Comparison of ENCODE assay signal across 10 mouse cellular contexts in the genomic region with DNA sequence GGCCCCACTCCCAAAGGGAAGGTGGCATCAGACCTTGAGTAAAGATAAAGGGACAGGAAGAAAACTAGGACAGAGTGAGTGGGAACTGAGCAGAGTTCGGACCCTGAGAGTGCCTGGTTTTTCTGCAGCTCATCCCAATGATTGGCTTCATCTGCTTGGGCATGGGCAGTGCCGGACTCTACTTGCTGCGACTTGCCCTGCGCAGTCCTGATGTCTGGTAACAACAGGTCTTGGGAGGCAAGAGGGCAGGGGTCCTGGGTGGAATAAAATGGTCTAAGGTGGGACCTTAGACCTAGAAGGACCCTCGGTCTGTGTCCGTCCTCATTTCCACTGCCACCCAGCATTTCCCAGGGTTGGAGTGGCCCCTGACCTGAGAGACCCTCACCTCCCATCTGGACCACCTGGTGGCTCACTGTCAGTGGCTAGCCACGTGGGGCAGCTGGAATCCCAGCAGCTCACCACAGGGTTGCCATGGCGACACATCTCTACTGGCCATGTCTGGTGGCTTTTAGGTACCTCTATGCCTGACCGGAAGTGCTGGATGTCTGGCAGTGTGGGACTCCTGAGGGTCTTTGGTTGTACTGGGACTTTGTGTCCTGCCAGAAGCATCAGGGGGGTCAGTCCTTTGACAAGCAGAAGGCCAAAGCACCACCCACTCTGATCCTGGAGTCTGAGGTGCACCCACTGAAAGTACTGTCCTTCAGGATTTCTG. TPM values are rescaled to one million over a fixed set of nuclear protein-coding genes. Genes with fewer than 3 reads are reported as not detected.
DNase-seq lines count a peak whose midpoint lies in the region; ATAC-seq and TF ChIP-seq lines count a peak whose summit lies in the region.
"Had no signal": no experiment of that assay in that cellular context is flagged by ENCODE, and none has a peak within 500 bp of the region (broad histone marks: within the 10 kb centered on the region; RNA-seq: fewer than 3 reads in every experiment).

No protein-coding gene starts in this region.

- TF ChIP-seq RAD21 in MEL (IDR thresholded peaks at IDR 0.05; ENCODE audit: low read depth, low read length) = no peak

- WGBS in hindbrain, embryonic 11.5 days = 28% methylated on average over 9 of the region's 9 CpGs
- 36% methylated on average over 9 of the region's 9 CpGs for WGBS in hindbrain, postnatal 0 days
- 25% methylated on average over 9 of the region's 9 CpGs for WGBS in hindbrain, embryonic 13.5 days
- WGBS in midbrain, postnatal 0 days = 25% methylated on average over 9 of the region's 9 CpGs

- TF ChIP-seq EP300 in MEL (IDR thresholded peaks at IDR 0.05; ENCODE audit: low read depth in 1 of 2, low read length in 2 of 2) = no peak

- H3K4me1 ChIP-seq in hindbrain, embryonic 11.5 days (replicated peaks; ENCODE audit: control insufficient read depth, insufficient read depth, low read length) = peaks cover 39% of the 10 kb centered on the region
- H3K4me1 ChIP-seq in hindbrain, postnatal 0 days (ENCODE audit: insufficient read depth, low read length) = peaks cover 39% of the 10 kb centered on the region
- peaks cover 0 to 41% of the 10 kb centered on the region in 2 experiments; a peak in 3 of 4 replicates for H3K4me1 ChIP-seq in MEL (ENCODE audit: control insufficient read depth in 1 of 2, insufficient read depth in 2 of 2, low read length in 2 of 2)
- H3K4me1 ChIP-seq in hindbrain, embryonic 13.5 days (replicated peaks) = peaks cover 84% of the 10 kb centered on the region
- H3K4me1 ChIP-seq in midbrain, postnatal 0 days (ENCODE audit: insufficient read depth, low read length) = peaks cover 27% of the 10 kb centered on the region

- peaks cover 12% of the 10 kb centered on the region for H3K79me2 ChIP-seq in MEL (ENCODE audit: control insufficient read depth, insufficient read depth, low read length, poor library complexity)

- H3K4me3 ChIP-seq in hindbrain, embryonic 11.5 days (ENCODE audit: low read depth, low read length) = no peak overlapping the region
- no peak overlapping the region for H3K4me3 ChIP-seq in hindbrain, postnatal 0 days (ENCODE audit: low read length)
- peak overlapping the region; percentile 14 to 56; a peak in 2 of 4 replicates for H3K4me3 ChIP-seq in MEL (ENCODE audit: control insufficient read depth in 1 of 2, insufficient read depth in 1 of 2, low read depth in 2 of 2, low read length in 2 of 2)
- no peak overlapping the region for H3K4me3 ChIP-seq in hindbrain, embryonic 13.5 days
- H3K4me3 ChIP-seq in midbrain, postnatal 0 days (ENCODE audit: low read depth, low read length) = no peak overlapping the region

- no peak for ATAC-seq in hindbrain, embryonic 11.5 days (ENCODE audit: low FRiP score)
- ATAC-seq in hindbrain, postnatal 0 days = no peak
- ATAC-seq in hindbrain, embryonic 13.5 days (ENCODE audit: low FRiP score) = no peak
- no peak for ATAC-seq in midbrain, postnatal 0 days (ENCODE audit: low FRiP score)

- H3K9ac ChIP-seq in hindbrain, embryonic 11.5 days (ENCODE audit: low read depth, low read length) = no peak overlapping the region
- no peak overlapping the region for H3K9ac ChIP-seq in hindbrain, postnatal 0 days (replicated peaks; ENCODE audit: low read length)
- H3K9ac ChIP-seq in MEL (ENCODE audit: control insufficient read depth, low read depth, low read length, poor library complexity, severe bottlenecking) = peak overlapping the region; percentile 65
- no peak overlapping the region for H3K9ac ChIP-seq in hindbrain, embryonic 13.5 days
- H3K9ac ChIP-seq in midbrain, postnatal 0 days (replicated peaks; ENCODE audit: low read length, poor library complexity, severe bottlenecking) = no peak overlapping the region

- intact Hi-C loops in gastrocnemius, postnatal 36 days (cut with DNase I) = no loop called here

- peaks cover 3% of the 10 kb centered on the region; the same call in 1 of the 2 replicates for H3K36me3 ChIP-seq in hindbrain, embryonic 11.5 days (ENCODE audit: control insufficient read depth, insufficient read depth, low read length)
- H3K36me3 ChIP-seq in hindbrain, postnatal 0 days (ENCODE audit: insufficient read depth, low read length) = peaks cover 5% of the 10 kb centered on the region
- H3K36me3 ChIP-seq in MEL (ENCODE audit: control insufficient read depth in 1 of 2, insufficient read depth in 2 of 2, low read length in 2 of 2) = peaks cover 0 to 17% of the 10 kb centered on the region in 2 experiments; a peak in 3 of 4 replicates
- peaks cover 24% of the 10 kb centered on the region for H3K36me3 ChIP-seq in hindbrain, embryonic 13.5 days
- H3K36me3 ChIP-seq in midbrain, postnatal 0 days (ENCODE audit: insufficient read depth, low read length) = peaks cover 19% of the 10 kb centered on the region

- no peak for TF ChIP-seq CTCF in hindbrain, postnatal 0 days (IDR thresholded peaks at IDR 0.05; ENCODE audit: low read depth)
- TF ChIP-seq CTCF in MEL (IDR thresholded peaks at IDR 0.05 in 2 of 3, conservative IDR thresholded peaks at IDR 0.05 in 1 of 3; ENCODE audit: control insufficient read depth in 1 of 3, insufficient read depth in 1 of 3, low read depth in 2 of 3, low read length in 3 of 3, poor library complexity in 1 of 3, severe bottlenecking in 1 of 3) = no peak
- TF ChIP-seq CTCF in midbrain, postnatal 0 days (IDR thresholded peaks at IDR 0.05) = no peak

- TF ChIP-seq POLR2A in MEL (IDR thresholded peaks at IDR 0.05; ENCODE audit: control insufficient read depth in 1 of 2, insufficient read depth in 1 of 2, low read depth in 1 of 2, low read length in 2 of 2, poor library complexity in 1 of 2) = peak; percentile 9 to 48; a peak in 2 of 4 replicates

- H3K27me3 ChIP-seq in hindbrain, embryonic 11.5 days (ENCODE audit: control insufficient read depth, insufficient read depth, low read length) = peaks cover 34% of the 10 kb centered on the region
- H3K27me3 ChIP-seq in hindbrain, postnatal 0 days (ENCODE audit: insufficient read depth, low read length) = no peaks in the 10 kb centered on the region
- H3K27me3 ChIP-seq in MEL (ENCODE audit: control insufficient read depth in 1 of 2, insufficient read depth in 2 of 2, low read length in 2 of 2) = no peaks in the 10 kb centered on the region
- H3K27me3 ChIP-seq in hindbrain, embryonic 13.5 days = peaks cover 43% of the 10 kb centered on the region
- H3K27me3 ChIP-seq in midbrain, postnatal 0 days (ENCODE audit: insufficient read depth, low read length) = no peaks in the 10 kb centered on the region

- H3K4me2 ChIP-seq in hindbrain, embryonic 11.5 days (replicated peaks; ENCODE audit: low read depth, low read length) = no peak overlapping the region
- H3K4me2 ChIP-seq in hindbrain, postnatal 0 days (ENCODE audit: low read depth, low read length) = no peak overlapping the region
- peak overlapping the region; percentile 36; the same call in 1 of the 2 replicates for H3K4me2 ChIP-seq in hindbrain, embryonic 13.5 days
- peak overlapping the region; percentile 9; the same call in 1 of the 2 replicates for H3K4me2 ChIP-seq in midbrain, postnatal 0 days (ENCODE audit: low read depth, low read length, poor library complexity, severe bottlenecking)

- no peaks in the 10 kb centered on the region for H3K9me3 ChIP-seq in hindbrain, embryonic 11.5 days (ENCODE audit: control insufficient read depth, low read length)
- no peaks in the 10 kb centered on the region for H3K9me3 ChIP-seq in hindbrain, postnatal 0 days (ENCODE audit: low read length)
- no peaks in the 10 kb centered on the region for H3K9me3 ChIP-seq in MEL (replicated peaks; ENCODE audit: insufficient read depth, low read length)
- H3K9me3 ChIP-seq in hindbrain, embryonic 13.5 days = no peaks in the 10 kb centered on the region
- no peaks in the 10 kb centered on the region for H3K9me3 ChIP-seq in midbrain, postnatal 0 days (ENCODE audit: low read length)

- DNase-seq in hindbrain, embryonic 11.5 days (ENCODE audit: low spot score) = peak; percentile 39
- no peak for DNase-seq in hindbrain, postnatal 0 days (ENCODE audit: low spot score)
- no peak for DNase-seq in MEL (ENCODE audit: low read depth, low spot score)
- no peak for DNase-seq in midbrain, postnatal 0 days (ENCODE audit: low spot score)
- no peak for DNase-seq in thymus, postnatal 10 days (ENCODE audit: low spot score in 2 of 2)
- DNase-seq in gastrocnemius, postnatal 36 days = no peak
- DNase-seq in right cerebral cortex, postnatal 14 days = no peak
- DNase-seq: cerebellum, adult 2 months had no signal

- H3K27ac ChIP-seq in hindbrain, embryonic 11.5 days (ENCODE audit: low read depth, low read length) = no peak overlapping the region
- no peak overlapping the region for H3K27ac ChIP-seq in hindbrain, postnatal 0 days
- H3K27ac ChIP-seq in MEL (ENCODE audit: control insufficient read depth, low read depth, low read length) = peak overlapping the region; percentile 83; the same call in 1 of the 2 replicates
- H3K27ac ChIP-seq in hindbrain, embryonic 13.5 days = peak overlapping the region; percentile 44; the same call in 1 of the 2 replicates
- no peak overlapping the region for H3K27ac ChIP-seq in midbrain, postnatal 0 days (ENCODE audit: low read depth, low read length)

RNA-seq across cellular contexts. Expression of a gene that starts 0.7 kb away (rescaled TPM):
- 6.5 and 7.0 TPM in 2 replicates for polyA plus RNA-seq in hindbrain, embryonic 11.5 days (2014; fragmentation: Nextera tagmentation; extraction: Ambion mirVana)
- total RNA-seq in hindbrain, postnatal 0 days (2014; rRNA removed) = 11.0 and 21.9 TPM in 2 replicates
- polyA plus RNA-seq in hindbrain, postnatal 0 days (2015; fragmentation: Nextera tagmentation; extraction: Ambion mirVana) = 16.7 and 17.4 TPM in 2 replicates
- total RNA-seq in MEL (2012; rRNA removed) = 21.8 and 28.6 TPM in 2 replicates
- 10 to 100 TPM in 1 of 2 experiments, not detected in 1; 26.6 TPM for polyA plus RNA-seq in MEL (2012; ENCODE audit: insufficient read depth in 1 of 2, insufficient read length in 2 of 2, low read depth in 1 of 2, low replicate concordance in 2 of 2, missing spikeins in 1 of 2)
- 13.4 and 15.5 TPM in 2 replicates for polyA plus RNA-seq in hindbrain, embryonic 13.5 days (2015; fragmentation: Nextera tagmentation; extraction: Ambion mirVana)
- total RNA-seq in midbrain, postnatal 0 days (2014; rRNA removed) = 16.2 and 16.6 TPM in 2 replicates
- 18.7 and 19.9 TPM in 2 replicates for polyA plus RNA-seq in midbrain, postnatal 0 days (2015; fragmentation: Nextera tagmentation; extraction: Ambion mirVana)
- total RNA-seq in gastrocnemius, postnatal 36 days (2021) = 10 to 100 TPM; 11.0 to 11.3 TPM

RNA-seq across cellular contexts. Expression of a gene that starts 6.8 kb away (rescaled TPM):
- polyA plus RNA-seq in hindbrain, embryonic 11.5 days (2014; fragmentation: Nextera tagmentation; extraction: Ambion mirVana) = 70.3 and 70.4 TPM in 2 replicates
- total RNA-seq in hindbrain, postnatal 0 days (2014; rRNA removed) = 66.1 and 91.1 TPM in 2 replicates
- 49.7 and 49.9 TPM in 2 replicates for polyA plus RNA-seq in hindbrain, postnatal 0 days (2015; fragmentation: Nextera tagmentation; extraction: Ambion mirVana)
- 242 and 383 TPM in 2 replicates for total RNA-seq in MEL (2012; rRNA removed)
- 100 to 1,000 TPM; 263 to 582 TPM for polyA plus RNA-seq in MEL (2012; ENCODE audit: insufficient read depth in 1 of 2, insufficient read length in 2 of 2, low read depth in 1 of 2, low replicate concordance in 2 of 2, missing spikeins in 1 of 2)
- 52.7 and 57.5 TPM in 2 replicates for polyA plus RNA-seq in hindbrain, embryonic 13.5 days (2015; fragmentation: Nextera tagmentation; extraction: Ambion mirVana)
- total RNA-seq in midbrain, postnatal 0 days (2014; rRNA removed) = 39.8 and 48.0 TPM in 2 replicates
- polyA plus RNA-seq in midbrain, postnatal 0 days (2015; fragmentation: Nextera tagmentation; extraction: Ambion mirVana) = 32.8 and 34.2 TPM in 2 replicates
- 10 to 100 TPM; 23.4 to 26.4 TPM for total RNA-seq in gastrocnemius, postnatal 36 days (2021)

RNA-seq across cellular contexts. Expression of a gene that starts 13.9 kb away (rescaled TPM):
- 0.36 and 0.43 TPM in 2 replicates for polyA plus RNA-seq in hindbrain, embryonic 11.5 days (2014; fragmentation: Nextera tagmentation; extraction: Ambion mirVana)
- 0.68 and 3.7 TPM in 2 replicates for total RNA-seq in hindbrain, postnatal 0 days (2014; rRNA removed)
- 1.4 and 1.7 TPM in 2 replicates for polyA plus RNA-seq in hindbrain, postnatal 0 days (2015; fragmentation: Nextera tagmentation; extraction: Ambion mirVana)
- total RNA-seq in MEL (2012; rRNA removed) = not detected in 2 replicates
- under 1 TPM in 1 of 2 experiments, not detected in 1; 0.25 TPM for polyA plus RNA-seq in MEL (2012; ENCODE audit: insufficient read depth in 1 of 2, insufficient read length in 2 of 2, low read depth in 1 of 2, low replicate concordance in 2 of 2, missing spikeins in 1 of 2)
- polyA plus RNA-seq in hindbrain, embryonic 13.5 days (2015; fragmentation: Nextera tagmentation; extraction: Ambion mirVana) = 2.5 TPM in 2 replicates
- total RNA-seq in midbrain, postnatal 0 days (2014; rRNA removed) = 1.2 and 2.3 TPM in 2 replicates
- 0.51 and 1.0 TPM in 2 replicates for polyA plus RNA-seq in midbrain, postnatal 0 days (2015; fragmentation: Nextera tagmentation; extraction: Ambion mirVana)
- 100 to 1,000 TPM; 342 to 376 TPM for total RNA-seq in gastrocnemius, postnatal 36 days (2021)

RNA-seq across cellular contexts. Expression of a gene that starts 18.9 kb away (rescaled TPM):
- polyA plus RNA-seq in hindbrain, embryonic 11.5 days (2014; fragmentation: Nextera tagmentation; extraction: Ambion mirVana) = 54.5 and 59.8 TPM in 2 replicates
- 26.0 and 33.5 TPM in 2 replicates for total RNA-seq in hindbrain, postnatal 0 days (2014; rRNA removed)
- 134 and 146 TPM in 2 replicates for polyA plus RNA-seq in hindbrain, postnatal 0 days (2015; fragmentation: Nextera tagmentation; extraction: Ambion mirVana)
- total RNA-seq in MEL (2012; rRNA removed) = not detected in 2 replicates
- polyA plus RNA-seq in MEL (2012; ENCODE audit: insufficient read depth in 1 of 2, insufficient read length in 2 of 2, low read depth in 1 of 2, low replicate concordance in 2 of 2, missing spikeins in 1 of 2) = under 1 TPM in 1 of 2 experiments, not detected in 1; 0.24 TPM
- polyA plus RNA-seq in hindbrain, embryonic 13.5 days (2015; fragmentation: Nextera tagmentation; extraction: Ambion mirVana) = 139 and 176 TPM in 2 replicates
- total RNA-seq in midbrain, postnatal 0 days (2014; rRNA removed) = 11.8 and 22.6 TPM in 2 replicates
- 68.9 and 72.4 TPM in 2 replicates for polyA plus RNA-seq in midbrain, postnatal 0 days (2015; fragmentation: Nextera tagmentation; extraction: Ambion mirVana)
- under 1 TPM; 0.20 TPM for total RNA-seq in gastrocnemius, postnatal 36 days (2021)
- polyA plus RNA-seq: spleen, adult 2 months had no signal

Comparison
In these comparisons a context has a peak if more than half of its experiments do, and no peak if none do; other contexts are left out.
1. H3K27ac ChIP-seq: peak in MEL (single experiment) and hindbrain, embryonic 13.5 days (single experiment); none in hindbrain, embryonic 11.5 days (single experiment), hindbrain, postnatal 0 days (single experiment) and midbrain, postnatal 0 days (single experiment).
2. H3K4me2 ChIP-seq: peak in hindbrain, embryonic 13.5 days (single experiment) and midbrain, postnatal 0 days (single experiment); none in hindbrain, embryonic 11.5 days (single experiment) and hindbrain, postnatal 0 days (single experiment).
3. H3K4me3 ChIP-seq: peak in MEL (2 of 2); none in hindbrain, embryonic 11.5 days (single experiment), hindbrain, postnatal 0 days (single experiment), hindbrain, embryonic 13.5 days (single experiment) and midbrain, postnatal 0 days (single experiment).